Mouse (Mus musculus): ENCODE data around the gene Slc6a16. TPM values are rescaled to one million over a fixed set of nuclear protein-coding genes. Genes with fewer than 3 reads are reported as not detected.
A peak's percentile ranks its signal among the peaks of the same experiment; 100 is the strongest.

Gene Slc6a16
- polyA plus RNA-seq, 1 experiment, result not detected

DNA sequence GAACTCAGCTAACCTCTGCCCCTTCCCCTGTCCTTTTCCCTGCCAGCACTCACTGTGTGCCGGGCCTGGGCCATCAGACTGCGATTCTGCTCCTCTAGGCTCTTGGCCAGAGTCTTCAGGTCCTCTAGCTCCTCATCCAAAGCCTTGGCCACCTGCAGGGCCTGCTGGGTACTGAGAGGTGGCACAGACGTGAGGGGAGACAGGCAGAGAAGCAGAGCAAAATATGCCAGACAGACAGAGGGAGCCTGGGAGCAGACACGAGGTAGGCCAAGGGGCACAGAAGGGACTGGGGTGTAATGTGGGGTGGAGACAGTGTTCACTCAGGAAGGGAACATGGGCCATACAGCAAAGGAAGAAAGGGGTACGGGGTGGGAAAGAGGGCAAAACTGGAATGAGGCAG lies 47.5 kb upstream of the Slc6a16 start:
- Histone ChIP-seq H3K79me2 (ENCODE audit: control insufficient read depth, insufficient read depth) (no peaks in the 10 kb centered on the region), H3ac (ENCODE audit: control insufficient read depth, insufficient read length) (no peak overlapping the region), H3K27me3 (ENCODE audit: control insufficient read depth, insufficient read depth, insufficient read length) (peaks cover 11% of the 10 kb centered on the region), H3K4me2 (ENCODE audit: low read depth) (no peak overlapping the region), H3K4me3 (no peak overlapping the region), H3K36me3 (ENCODE audit: control insufficient read depth, insufficient read depth) (no peaks in the 10 kb centered on the region)
- TF ChIP-seq SRF (IDR thresholded peaks at IDR 0.05; ENCODE audit: control insufficient read depth, insufficient read length, low read depth) (no peak), REST (IDR thresholded peaks at IDR 0.05; ENCODE audit: insufficient read depth, insufficient read length) (no peak), MAX (IDR thresholded peaks at IDR 0.05; ENCODE audit: low read depth) (no peak), USF1 (IDR thresholded peaks at IDR 0.05; ENCODE audit: low read depth) (no peak), E2F4 (IDR thresholded peaks at IDR 0.05; ENCODE audit: insufficient read depth) (no peak), POLR2A (IDR thresholded peaks at IDR 0.05; ENCODE audit: insufficient read length, low read depth) (no peak), POLR2AphosphoS2 (IDR thresholded peaks at IDR 0.05; ENCODE audit: insufficient read length, low read depth) (no peak), MYOG (IDR thresholded peaks at IDR 0.05; ENCODE audit: control insufficient read depth in 1 of 3, insufficient read depth in 1 of 3, insufficient read length in 2 of 3, low read depth in 2 of 3) (no peak)

DNA sequence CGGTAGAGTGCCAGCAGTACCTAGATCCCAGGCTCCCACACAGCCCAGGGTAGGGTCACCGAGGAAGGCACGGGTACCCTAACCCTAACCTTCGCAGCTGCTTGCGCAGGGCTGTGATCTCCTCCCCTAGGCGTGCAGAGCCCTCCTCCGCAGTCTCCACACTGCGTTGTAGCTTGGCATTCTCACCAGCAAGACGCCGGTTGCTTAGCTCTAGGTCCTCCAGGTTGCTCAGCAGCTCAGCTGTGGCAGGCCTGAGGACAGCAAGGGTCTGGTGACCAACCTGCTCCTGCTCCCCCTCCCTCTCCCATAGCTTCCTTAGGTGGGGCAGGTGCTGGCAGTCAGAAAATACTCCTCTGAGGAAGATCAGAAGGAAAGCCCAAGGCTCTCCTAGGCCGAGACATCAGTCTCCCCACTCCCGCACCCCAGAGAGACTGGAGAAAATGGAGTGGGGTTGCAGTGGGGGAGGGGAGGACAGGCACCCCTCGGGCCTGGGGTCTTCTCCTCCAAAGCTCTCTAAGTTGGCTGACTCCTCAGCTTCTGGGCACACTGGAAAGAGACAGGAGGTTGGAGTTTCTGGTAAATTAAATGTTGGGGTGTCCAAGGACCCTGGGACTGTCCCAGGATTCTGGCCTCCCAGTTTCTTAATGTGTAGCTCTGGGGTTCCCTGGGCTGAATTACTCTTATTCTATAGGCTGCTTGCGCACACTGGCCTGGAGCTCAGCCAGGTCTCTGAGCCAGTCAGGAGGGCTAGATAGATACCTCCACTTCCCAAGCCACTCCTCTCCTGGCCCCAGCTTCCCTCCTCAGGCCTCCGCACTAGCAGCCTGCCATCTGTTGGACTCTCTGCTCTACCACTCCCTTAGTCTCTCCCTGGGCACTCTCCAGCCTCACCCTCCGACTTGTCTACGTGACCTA lies 46.8 kb upstream of the Slc6a16 start:
- TF ChIP-seq MYOD1 (IDR thresholded peaks at IDR 0.05; ENCODE audit: control insufficient read depth in 1 of 3, insufficient read length in 2 of 3, low read depth in 2 of 3) (no peak), SRF (IDR thresholded peaks at IDR 0.05; ENCODE audit: control insufficient read depth, insufficient read length, low read depth) (no peak)

DNA sequence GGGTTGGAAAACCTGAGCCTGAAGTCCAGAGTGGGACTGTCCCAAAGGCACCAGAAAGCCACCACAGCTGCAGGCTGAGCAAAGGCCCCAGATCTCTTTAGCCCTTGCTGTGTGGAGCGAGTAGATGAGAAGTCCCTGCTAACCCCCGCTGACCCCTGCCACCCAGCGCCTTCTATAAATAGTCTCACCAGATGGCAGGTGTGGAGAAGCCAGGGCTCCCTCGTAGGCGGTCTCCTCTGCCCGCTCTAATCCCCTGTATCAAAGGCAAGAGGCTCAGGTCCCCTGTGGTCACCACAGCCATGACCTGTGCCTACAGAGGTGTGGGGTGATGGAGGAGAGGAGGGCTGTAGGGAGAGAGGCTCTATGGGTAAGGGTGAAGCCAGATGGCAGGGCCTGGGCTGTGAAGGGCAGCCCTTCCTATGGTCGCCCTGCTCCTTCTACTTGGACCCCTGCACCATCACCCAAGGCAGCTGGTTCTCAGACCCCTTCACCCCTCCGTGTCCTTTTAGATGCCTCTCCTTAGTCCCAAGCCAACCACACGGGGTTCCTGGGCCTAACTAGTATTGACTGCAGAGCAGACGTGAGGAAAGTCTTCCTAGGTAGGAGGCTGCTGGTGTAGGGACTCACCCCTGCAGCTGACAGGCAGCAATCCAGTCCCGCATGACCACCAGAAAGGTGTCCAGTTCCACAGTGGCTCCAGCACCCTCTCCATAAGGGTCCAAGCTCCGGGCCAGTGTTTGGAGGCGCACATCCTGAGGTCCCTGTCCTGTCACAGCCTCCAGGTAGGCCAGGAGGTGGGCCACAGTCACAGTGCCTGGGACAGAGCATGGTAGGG lies 45.3 kb upstream of the Slc6a16 start:
- no peaks in the 10 kb centered on the region for H3K36me3 ChIP-seq (ENCODE audit: control insufficient read depth, insufficient read depth)
- H3K79me2 ChIP-seq (ENCODE audit: control insufficient read depth, insufficient read depth), result no peaks in the 10 kb centered on the region
- no peak overlapping the region for H3K4me3 ChIP-seq
- H3ac ChIP-seq (ENCODE audit: control insufficient read depth, insufficient read length), result no peak overlapping the region
- H3K27me3 ChIP-seq (ENCODE audit: control insufficient read depth, insufficient read depth, insufficient read length), result peaks cover 14% of the 10 kb centered on the region
- TF ChIP-seq E2F4 (IDR thresholded peaks at IDR 0.05; ENCODE audit: insufficient read depth) (no peak), TCF3 (IDR thresholded peaks at IDR 0.05; ENCODE audit: insufficient read length, low read depth) (no peak), MYOD1 (IDR thresholded peaks at IDR 0.05; ENCODE audit: control insufficient read depth in 1 of 3, insufficient read length in 2 of 3, low read depth in 2 of 3) (peak in 2 of 3 experiments; percentile 45 to 77), SRF (IDR thresholded peaks at IDR 0.05; ENCODE audit: control insufficient read depth, insufficient read length, low read depth) (no peak), POLR2AphosphoS2 (IDR thresholded peaks at IDR 0.05; ENCODE audit: insufficient read length, low read depth) (no peak), CEBPB (IDR thresholded peaks at IDR 0.05; ENCODE audit: insufficient read depth, poor library complexity, severe bottlenecking) (no peak), POLR2A (IDR thresholded peaks at IDR 0.05; ENCODE audit: insufficient read length, low read depth) (no peak), MYOG (IDR thresholded peaks at IDR 0.05; ENCODE audit: control insufficient read depth in 1 of 3, insufficient read depth in 1 of 3, insufficient read length in 2 of 3, low read depth in 2 of 3) (peak; percentile 29 to 59 (median 50)), MAX (IDR thresholded peaks at IDR 0.05; ENCODE audit: low read depth) (no peak), USF1 (IDR thresholded peaks at IDR 0.05; ENCODE audit: low read depth) (no peak)
- H3K4me2 ChIP-seq (ENCODE audit: low read depth), result peak overlapping the region; percentile 6

More for the DNA sequence above, 46.8 kb upstream of the Slc6a16 start:
- peaks cover 10% of the 10 kb centered on the region for H3K27me3 ChIP-seq (ENCODE audit: control insufficient read depth, insufficient read depth, insufficient read length)
- H3K4me3 ChIP-seq, result no peak overlapping the region
- H3K36me3 ChIP-seq (ENCODE audit: control insufficient read depth, insufficient read depth), result no peaks in the 10 kb centered on the region
- no peak overlapping the region for H3K4me2 ChIP-seq (ENCODE audit: low read depth)
- H3ac ChIP-seq (ENCODE audit: control insufficient read depth, insufficient read length), result no peak overlapping the region
- H3K79me2 ChIP-seq (ENCODE audit: control insufficient read depth, insufficient read depth), result no peaks in the 10 kb centered on the region

DNA sequence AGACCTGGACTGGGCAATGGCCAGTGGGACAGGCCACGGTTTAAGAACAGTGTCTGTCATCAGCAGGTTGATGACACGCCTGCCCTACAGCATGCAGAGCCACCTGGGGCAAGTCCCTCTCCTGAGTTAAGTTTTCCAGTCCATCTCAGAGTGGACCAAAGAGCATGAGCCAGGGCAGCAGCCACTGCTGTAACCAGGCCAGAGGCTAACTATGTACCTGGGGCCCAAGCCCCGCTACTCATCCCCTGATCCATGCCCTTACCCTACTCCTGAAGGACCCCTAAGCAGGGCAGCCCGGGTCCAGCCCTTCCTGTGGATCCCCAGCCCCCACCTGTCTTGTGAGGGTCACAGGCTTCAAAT lies 44.7 kb upstream of the Slc6a16 start:
- no peak overlapping the region for H3K4me3 ChIP-seq
- H3K27me3 ChIP-seq (ENCODE audit: control insufficient read depth, insufficient read depth, insufficient read length), result peaks cover 17% of the 10 kb centered on the region
- TF ChIP-seq TCF12 (IDR thresholded peaks at IDR 0.05; ENCODE audit: insufficient read depth, poor library complexity, severe bottlenecking) (no peak), SRF (IDR thresholded peaks at IDR 0.05; ENCODE audit: control insufficient read depth, insufficient read length, low read depth) (no peak), CEBPB (IDR thresholded peaks at IDR 0.05; ENCODE audit: insufficient read depth, poor library complexity, severe bottlenecking) (no peak), REST (IDR thresholded peaks at IDR 0.05; ENCODE audit: insufficient read depth, insufficient read length) (no peak), MAX (IDR thresholded peaks at IDR 0.05; ENCODE audit: low read depth) (no peak), MYOG (IDR thresholded peaks at IDR 0.05; ENCODE audit: control insufficient read depth in 1 of 3, insufficient read depth in 1 of 3, insufficient read length in 2 of 3, low read depth in 2 of 3) (no peak), TCF3 (IDR thresholded peaks at IDR 0.05; ENCODE audit: insufficient read length, low read depth) (no peak), POLR2AphosphoS2 (IDR thresholded peaks at IDR 0.05; ENCODE audit: insufficient read length, low read depth) (no peak), POLR2A (IDR thresholded peaks at IDR 0.05; ENCODE audit: insufficient read length, low read depth) (no peak), E2F4 (IDR thresholded peaks at IDR 0.05; ENCODE audit: insufficient read depth) (no peak), USF1 (IDR thresholded peaks at IDR 0.05; ENCODE audit: low read depth) (no peak), MYOD1 (IDR thresholded peaks at IDR 0.05; ENCODE audit: control insufficient read depth in 1 of 3, insufficient read length in 2 of 3, low read depth in 2 of 3) (no peak)

More for the DNA sequence above, 44.7 kb upstream of the Slc6a16 start:
- Histone ChIP-seq H3K79me2 (ENCODE audit: control insufficient read depth, insufficient read depth) (no peaks in the 10 kb centered on the region), H3K36me3 (ENCODE audit: control insufficient read depth, insufficient read depth) (no peaks in the 10 kb centered on the region), H3ac (ENCODE audit: control insufficient read depth, insufficient read length) (no peak overlapping the region), H3K4me2 (ENCODE audit: low read depth) (no peak overlapping the region)
